Mouse (Mus musculus): ENCODE measurements around the gene Fbxw21.

GRCm38 (mm10) chr9:109107341-109107740 lies 54.5 kb downstream of the Fbxw21 start:
- TF ChIP-seq MYOD1 (IDR thresholded peaks at IDR 0.05; ENCODE audit: control insufficient read depth, insufficient read length, low read depth) (no peak), CTCF (IDR thresholded peaks at IDR 0.05; ENCODE audit: control insufficient read depth, insufficient read depth, insufficient read length) (no peak), CEBPB (IDR thresholded peaks at IDR 0.05; ENCODE audit: low read depth) (no peak), MYOG (IDR thresholded peaks at IDR 0.05; ENCODE audit: control insufficient read depth, extremely low read depth, insufficient read length) (no peak), USF1 (IDR thresholded peaks at IDR 0.05; ENCODE audit: low read depth) (no peak), MAX (IDR thresholded peaks at IDR 0.05) (no peak), FOSL1 (IDR thresholded peaks at IDR 0.05; ENCODE audit: insufficient read depth, low read length, poor library complexity, severe bottlenecking) (no peak)

All from C2C12 (cell line).